Mouse (Mus musculus) heart, embryonic 14.5 days (tissue): ENCODE data around the gene Ceacam19. TPM values are rescaled to one million over a fixed set of nuclear protein-coding genes. Genes with fewer than 3 reads are reported as not detected.
A peak's percentile ranks its signal among the peaks of the same experiment; 100 is the strongest.

Experiments
- ATAC-seq: fragments of 200-750 bp; cut with Nextera tagmentation; 2 replicates; pipeline ENCODE4 v1.8.0; 2017; ENCODE audit warnings: low read depth, moderate TSS enrichment; ENCODE audit not compliant: insufficient number of reproducible peaks, insufficient read depth, low FRiP score
- H3K27ac ChIP-seq, 2 experiments: fragments of 200-500 bp in 1 of 2; fragments of 300-500 bp in 1 of 2; sonication (generic) in 1 of 2; replicated peaks in 1 of 2; 2 replicates each; pipeline ENCODE4 v1.5.1; 2012 to 2014; ENCODE audit warnings: low read depth in 2 of 2, low read length in 2 of 2, control low read depth in 1 of 2, mild to moderate bottlenecking in 1 of 2, mixed read lengths in 1 of 2; ENCODE audit not compliant: control insufficient read depth in 1 of 2, insufficient read depth in 1 of 2
- H3K27me3 ChIP-seq: fragments of 300-500 bp; sonication (generic); 2 replicates; pipeline ENCODE4 v1.6.1; 2014; ENCODE audit warnings: mild to moderate bottlenecking, low read length, control low read depth; ENCODE audit not compliant: control insufficient read depth, insufficient read depth
- H3K36me3 ChIP-seq: fragments of 300-500 bp; sonication (generic); 2 replicates; pipeline ENCODE4 v1.6.1; 2014; ENCODE audit warnings: mild to moderate bottlenecking, control low read depth, low read length, mixed read lengths; ENCODE audit not compliant: control insufficient read depth, insufficient read depth
- H3K4me1 ChIP-seq, 2 experiments: fragments of 200-500 bp in 1 of 2; fragments of 300-500 bp in 1 of 2; sonication (generic) in 1 of 2; 2 replicates each; pipeline ENCODE4 v1.6.1; 2012 to 2014; ENCODE audit warnings: low read length in 2 of 2, control low read depth in 1 of 2, mixed read lengths in 1 of 2; ENCODE audit not compliant: control insufficient read depth in 2 of 2, insufficient read depth in 2 of 2
- H3K4me2 ChIP-seq: fragments of 300-500 bp; sonication (generic); 2 replicates; pipeline ENCODE4 v1.6.1; 2014; ENCODE audit warnings: mild to moderate bottlenecking, low read length
- H3K4me3 ChIP-seq, 2 experiments: fragments of 200-500 bp in 1 of 2; fragments of 300-500 bp in 1 of 2; sonication (generic) in 1 of 2; 2 replicates each; pipeline ENCODE4 v1.5.1; 2012 to 2014; ENCODE audit warnings: low read length in 2 of 2, mild to moderate bottlenecking in 2 of 2, control low read depth in 1 of 2, low read depth in 1 of 2, moderate library complexity in 1 of 2; ENCODE audit not compliant: control insufficient read depth in 1 of 2, insufficient read depth in 1 of 2
- H3K9ac ChIP-seq: fragments of 300-500 bp; sonication (generic); 2 replicates; pipeline ENCODE4 v1.6.1; 2014; ENCODE audit warnings: mild to moderate bottlenecking, low read length
- H3K9me3 ChIP-seq: fragments of 300-500 bp; sonication (generic); 2 replicates; pipeline ENCODE4 v1.6.1; 2016; ENCODE audit warnings: low read length, control low read depth; ENCODE audit not compliant: control insufficient read depth
- WGBS: fragments of 180-500 bp; shearing (Covaris S2); extraction: QIAGEN DNeasy Blood & Tissue Kit; methylation state at CpG from one replicate; pipeline ENCODE4 v1.1.7; 2014; 5-methylcytosine and 5-hydroxymethylcytosine counted together
- polyA plus RNA-seq: library from polyadenylated mRNA; unstranded; fragments of >200 nt; fragmentation: Nextera tagmentation; extraction: Ambion mirVana; gene quantifications from 2 replicates; pipeline ENCODE4 v1.2.1, GENCODE M21; 2014

Gene Ceacam19
- polyA plus RNA-seq, 1 experiment from 2014 or later = not detected

DNA sequence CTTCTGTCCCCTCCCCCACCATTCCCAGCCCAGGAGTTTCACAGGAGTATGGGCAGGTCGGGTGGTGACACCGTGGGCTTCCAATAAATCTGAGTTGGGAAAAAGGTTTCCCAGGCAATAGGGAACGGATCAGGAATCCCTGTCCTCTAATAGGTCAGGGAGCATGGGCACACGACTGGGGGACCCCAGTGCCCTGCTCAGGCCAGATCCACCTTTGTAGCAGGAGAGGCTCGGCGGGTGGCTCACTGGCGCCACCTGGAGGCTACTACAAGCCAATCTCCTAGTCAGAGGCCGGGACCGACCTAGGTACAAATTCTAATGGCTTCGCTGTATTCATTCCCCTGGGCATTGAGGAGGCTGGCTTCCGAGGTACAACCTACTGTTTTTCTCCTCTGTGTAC, 44.2 kb downstream of the Ceacam19 start:
- Histone ChIP-seq H3K4me2 (no peak overlapping the region), H3K4me3 (no peak overlapping the region), H3K9me3 (no peaks in the 10 kb centered on the region), H3K27ac (no peak overlapping the region), H3K9ac (no peak overlapping the region), H3K4me1 (peaks cover 3 to 6% of the 10 kb centered on the region in 2 experiments), H3K36me3 (no peaks in the 10 kb centered on the region), H3K27me3 (peaks cover 20% of the 10 kb centered on the region)
- WGBS = 4% methylated on average over 11 of the region's 11 CpGs
- 0 out of 2 replicates have a peak, but pooled peaks have one; percentile 31 for ATAC-seq

DNA sequence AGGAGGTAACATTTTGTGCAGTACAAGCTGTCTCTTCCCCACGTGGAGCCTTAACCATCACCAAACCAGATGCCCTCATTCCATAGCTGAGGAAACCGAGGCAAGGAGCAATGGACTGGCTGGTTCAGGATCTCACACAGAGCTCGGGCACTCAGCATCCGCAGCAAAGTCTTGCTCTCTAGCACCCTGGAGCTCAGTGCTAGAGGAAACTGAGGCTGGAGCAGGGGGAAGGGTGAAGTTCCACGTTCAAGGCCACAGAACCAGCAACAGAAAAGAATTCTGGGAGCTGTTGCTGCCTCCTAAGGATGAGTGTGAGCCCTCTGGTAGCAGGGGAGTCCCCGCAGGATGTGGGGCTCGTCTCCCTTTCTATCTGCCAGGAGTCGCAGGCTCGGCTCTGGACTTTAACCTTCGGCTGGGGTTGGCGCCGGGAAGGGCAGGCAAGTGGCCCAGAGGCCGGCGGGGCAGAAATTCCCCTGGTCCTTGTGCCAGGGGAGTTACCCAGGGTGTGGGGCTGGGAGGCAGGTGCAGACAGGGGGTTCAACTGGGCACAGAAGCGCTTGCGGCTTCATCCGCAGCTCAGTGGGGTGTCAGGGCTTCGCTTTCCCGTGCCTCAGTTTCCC, 44.8 kb downstream of the Ceacam19 start:
- Histone ChIP-seq H3K9ac (no peak overlapping the region), H3K27ac (no peak overlapping the region), H3K36me3 (no peaks in the 10 kb centered on the region), H3K27me3 (peaks cover 20% of the 10 kb centered on the region), H3K4me1 (peaks cover 3 to 6% of the 10 kb centered on the region in 2 experiments), H3K4me2 (no peak overlapping the region), H3K4me3 (no peak overlapping the region), H3K9me3 (no peaks in the 10 kb centered on the region)
- ATAC-seq = no peak
- 25% methylated on average over 19 of the region's 19 CpGs for WGBS

GRCm38 (mm10) chr7:19841686-19842413, 45.9 kb downstream of the Ceacam19 start:
- Histone ChIP-seq H3K9me3 (no peaks in the 10 kb centered on the region), H3K27me3 (peaks cover 20% of the 10 kb centered on the region), H3K27ac (no peak overlapping the region), H3K4me1 (no peaks in the 10 kb centered on the region; a peak in 1 of 4 replicates), H3K4me2 (no peak overlapping the region), H3K9ac (no peak overlapping the region), H3K36me3 (no peaks in the 10 kb centered on the region), H3K4me3 (no peak overlapping the region)
- WGBS = 75% methylated on average over 21 of the region's 21 CpGs
- ATAC-seq = no peak

- H3K4me3 ChIP-seq = no peak overlapping the region
- H3K9ac ChIP-seq = no peak overlapping the region
- WGBS = 78% methylated on average over 3 of the region's 3 CpGs
- H3K4me2 ChIP-seq = no peak overlapping the region
- H3K36me3 ChIP-seq = no peaks in the 10 kb centered on the region
- no peak overlapping the region for H3K27ac ChIP-seq
- ATAC-seq = no peak
- no peaks in the 10 kb centered on the region for H3K9me3 ChIP-seq
- H3K27me3 ChIP-seq = peaks cover 19% of the 10 kb centered on the region
- no peaks in the 10 kb centered on the region; a peak in 1 of 4 replicates for H3K4me1 ChIP-seq
Observed at GRCm38 (mm10) chr7:19840936-19841335, 46.8 kb downstream of the Ceacam19 start.

GRCm38 (mm10) chr7:19840371-19840770, 47.4 kb downstream of the Ceacam19 start:
- Histone ChIP-seq H3K4me3 (no peak overlapping the region), H3K4me2 (no peak overlapping the region), H3K27me3 (peaks cover 18% of the 10 kb centered on the region), H3K4me1 (no peaks in the 10 kb centered on the region; a peak in 1 of 4 replicates), H3K9ac (no peak overlapping the region), H3K9me3 (no peaks in the 10 kb centered on the region), H3K27ac (no peak overlapping the region), H3K36me3 (no peaks in the 10 kb centered on the region)
- 65% methylated on average over 4 of the region's 4 CpGs for WGBS
- ATAC-seq = no peak

- Histone ChIP-seq H3K9me3 (no peaks in the 10 kb centered on the region), H3K4me3 (no peak overlapping the region), H3K27ac (no peak overlapping the region), H3K9ac (no peak overlapping the region), H3K36me3 (no peaks in the 10 kb centered on the region), H3K4me1 (no peaks in the 10 kb centered on the region), H3K27me3 (no peaks in the 10 kb centered on the region), H3K4me2 (no peak overlapping the region)
- no peak for ATAC-seq
- 43% methylated on average over 3 of the region's 3 CpGs for WGBS
Observed at GRCm38 (mm10) chr7:19836843-19837242, 50.9 kb downstream of the Ceacam19 start.

GRCm38 (mm10) chr7:19834055-19834454, 53.7 kb downstream of the Ceacam19 start:
- WGBS = 53% methylated on average over 3 of the region's 3 CpGs
- Histone ChIP-seq H3K9me3 (no peaks in the 10 kb centered on the region), H3K27me3 (no peaks in the 10 kb centered on the region), H3K36me3 (no peaks in the 10 kb centered on the region), H3K9ac (no peak overlapping the region), H3K27ac (no peak overlapping the region), H3K4me1 (peaks cover 7 to 12% of the 10 kb centered on the region in 2 experiments; a peak in 3 of 4 replicates), H3K4me3 (no peak overlapping the region), H3K4me2 (no peak overlapping the region)
- ATAC-seq = no peak
